Mouse (Mus musculus) olfactory bulb, adult 2 months (tissue): ENCODE data around the gene Slc12a7.

ENCODE experiments used
- CTCF ChIP-seq: fragments of 200-500 bp; IDR thresholded peaks from 2 replicates; pipeline ENCODE4 v1.5.1; 2012; ENCODE audit warnings: low read depth, mild to moderate bottlenecking, low read length, moderate library complexity; ENCODE audit not compliant: insufficient read depth
- POLR2A ChIP-seq: fragments of 200-500 bp; IDR thresholded peaks from 2 replicates; pipeline ENCODE4 v1.6.1; 2012; ENCODE audit warnings: mild to moderate bottlenecking, low read depth, low read length, moderate library complexity; ENCODE audit not compliant: insufficient read depth

DNA sequence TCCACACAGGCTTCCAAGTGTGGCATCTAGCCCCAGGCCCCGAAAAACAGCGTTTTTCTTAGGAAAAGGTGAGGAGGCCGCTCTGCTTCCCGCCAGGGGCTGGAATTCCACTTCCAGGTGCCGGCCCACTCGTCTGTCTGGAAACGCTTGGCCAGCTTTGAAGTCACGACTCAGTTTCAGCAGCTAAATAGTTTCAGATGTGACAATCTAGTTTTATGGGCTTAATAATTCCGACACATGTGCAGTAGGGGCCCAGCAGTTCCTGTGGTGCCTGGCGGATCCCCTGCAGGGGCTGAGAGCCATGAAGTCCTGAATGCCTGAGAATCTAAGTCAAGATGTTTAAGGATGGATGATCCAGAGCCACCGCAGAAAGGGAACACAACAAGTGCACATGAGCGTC is 100.9 kb downstream of the Slc12a7 start:
- TF ChIP-seq CTCF (no peak), POLR2A (no peak)
